Mouse (Mus musculus): ENCODE results near the gene Sorcs3. TPM values are rescaled to one million over a fixed set of nuclear protein-coding genes. Genes with fewer than 3 reads are reported as not detected.

The Sorcs3 gene
- polyA plus RNA-seq, 1 experiment from 2014 or later: 0.06 TPM

- no peaks in the 10 kb centered on the region for H3K9me3 ChIP-seq (ENCODE audit: low read length)
- no peaks in the 10 kb centered on the region for H3K4me1 ChIP-seq (ENCODE audit: insufficient read depth)
- 59% methylated on average over 3 of the region's 3 CpGs for WGBS (ENCODE audit: insufficient replicate concordance)
Observed at GRCm38 (mm10) chr19:48491111-48491510, 285.3 kb downstream of the Sorcs3 start.

DNA sequence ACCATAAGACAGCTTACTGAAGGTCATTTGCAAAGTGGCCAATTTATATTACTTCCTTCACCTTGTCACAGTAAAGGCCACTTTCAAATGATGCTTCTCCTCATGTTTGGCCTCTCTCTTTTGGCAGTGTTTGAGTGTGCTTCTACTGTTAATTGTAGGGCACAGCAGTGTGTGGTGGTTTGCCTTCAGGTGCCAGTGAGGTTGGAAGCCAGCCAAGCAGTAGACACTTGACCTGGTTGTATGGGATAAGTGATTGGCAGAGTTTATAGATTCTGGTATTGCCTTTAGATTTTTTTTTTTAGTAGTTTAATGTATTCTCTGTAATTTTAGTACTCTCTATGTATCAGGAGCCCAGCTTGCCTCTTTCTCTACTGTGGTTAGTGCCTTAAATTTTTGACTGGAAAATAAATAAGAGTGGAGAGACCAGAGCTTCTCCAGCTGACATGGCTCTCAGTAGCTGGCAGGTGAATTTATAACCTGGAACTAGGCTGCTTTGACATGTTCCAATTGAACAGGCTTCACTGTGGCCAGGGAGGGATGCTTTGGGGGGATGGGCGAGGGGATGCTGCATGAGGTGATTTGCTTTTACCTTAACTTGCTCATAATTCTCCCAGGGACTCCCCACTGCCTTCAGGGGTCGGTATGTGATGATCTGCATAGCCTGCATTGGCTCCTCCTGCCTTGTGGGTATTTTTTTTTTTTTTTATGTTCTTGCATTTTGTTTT is 298.2 kb downstream of the Sorcs3 start:
- ATAC-seq (no peak), DNase-seq (no peak)
- Histone ChIP-seq H3K36me3 (replicated peaks; ENCODE audit: insufficient read depth, low read length) (no peaks in the 10 kb centered on the region), H3K27ac (ENCODE audit: low read depth) (no peak overlapping the region), H3K4me2 (ENCODE audit: low read depth, low read length) (no peak overlapping the region), H3K9ac (replicated peaks) (no peak overlapping the region), H3K4me1 (ENCODE audit: insufficient read depth) (no peaks in the 10 kb centered on the region), H3K27me3 (ENCODE audit: insufficient read depth, low read length) (no peaks in the 10 kb centered on the region), H3K4me3 (ENCODE audit: low read depth, low read length) (no peak overlapping the region), H3K9me3 (ENCODE audit: low read length) (no peaks in the 10 kb centered on the region)
- 34% methylated on average over 2 of the region's 2 CpGs for WGBS (ENCODE audit: insufficient replicate concordance)
- TF ChIP-seq CTCF (IDR thresholded peaks at IDR 0.05; ENCODE audit: low read depth) (no peak), EP300 (IDR thresholded peaks at IDR 0.05; ENCODE audit: low read depth) (no peak)

More at GRCm38 (mm10) chr19:48491111-48491510, 285.3 kb downstream of the Sorcs3 start:
- no peak overlapping the region for H3K9ac ChIP-seq (replicated peaks)
- H3K27me3 ChIP-seq (ENCODE audit: insufficient read depth, low read length): no peaks in the 10 kb centered on the region
- no peaks in the 10 kb centered on the region for H3K36me3 ChIP-seq (replicated peaks; ENCODE audit: insufficient read depth, low read length)
- no peak for ATAC-seq
- TF ChIP-seq EP300 (IDR thresholded peaks at IDR 0.05; ENCODE audit: low read depth): no peak
- H3K27ac ChIP-seq (ENCODE audit: low read depth): no peak overlapping the region
- no peak overlapping the region for H3K4me2 ChIP-seq (ENCODE audit: low read depth, low read length)
- no peak overlapping the region for H3K4me3 ChIP-seq (ENCODE audit: low read depth, low read length)
- no peak for DNase-seq

DNA sequence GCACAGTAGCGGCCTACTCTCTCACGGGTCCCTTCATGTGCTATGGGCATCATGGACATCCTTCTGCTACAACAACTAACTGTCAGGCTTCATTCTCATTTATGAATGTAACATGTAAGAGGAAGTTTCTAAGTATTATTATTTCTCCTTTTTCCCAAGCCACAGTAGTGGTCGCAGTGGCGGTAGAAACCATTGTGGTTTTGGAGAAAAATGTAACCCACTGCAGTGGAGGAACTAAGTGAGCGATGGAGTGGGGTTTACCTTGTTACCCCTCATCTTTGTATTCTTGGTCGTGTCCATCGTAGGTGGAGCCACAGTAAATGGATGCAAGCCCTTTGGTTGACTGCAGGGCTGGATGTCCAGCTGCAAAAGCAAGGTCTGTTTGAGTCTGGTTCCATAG is 318.0 kb downstream of the Sorcs3 start:
- Histone ChIP-seq H3K36me3 (replicated peaks; ENCODE audit: insufficient read depth, low read length) (no peaks in the 10 kb centered on the region), H3K4me1 (ENCODE audit: insufficient read depth) (no peaks in the 10 kb centered on the region), H3K4me3 (ENCODE audit: low read depth, low read length) (no peak overlapping the region), H3K9me3 (ENCODE audit: low read length) (no peaks in the 10 kb centered on the region), H3K4me2 (ENCODE audit: low read depth, low read length) (no peak overlapping the region), H3K27ac (ENCODE audit: low read depth) (no peak overlapping the region), H3K9ac (replicated peaks) (no peak overlapping the region), H3K27me3 (ENCODE audit: insufficient read depth, low read length) (no peaks in the 10 kb centered on the region)
- ATAC-seq (no peak), DNase-seq (no peak)
- 56% methylated on average over 7 of the region's 7 CpGs for WGBS (ENCODE audit: insufficient replicate concordance)
- no peak for TF ChIP-seq CTCF (IDR thresholded peaks at IDR 0.05; ENCODE audit: low read depth)
- no peak for TF ChIP-seq EP300 (IDR thresholded peaks at IDR 0.05; ENCODE audit: low read depth)

- no peak for TF ChIP-seq EP300 (IDR thresholded peaks at IDR 0.05; ENCODE audit: low read depth)
- no peak for TF ChIP-seq CTCF (IDR thresholded peaks at IDR 0.05; ENCODE audit: low read depth)
- Histone ChIP-seq H3K9me3 (ENCODE audit: low read length) (no peaks in the 10 kb centered on the region), H3K4me3 (ENCODE audit: low read depth, low read length) (no peak overlapping the region), H3K4me1 (ENCODE audit: insufficient read depth) (no peaks in the 10 kb centered on the region), H3K27me3 (ENCODE audit: insufficient read depth, low read length) (no peaks in the 10 kb centered on the region), H3K9ac (replicated peaks) (no peak overlapping the region), H3K36me3 (replicated peaks; ENCODE audit: insufficient read depth, low read length) (no peaks in the 10 kb centered on the region), H3K4me2 (ENCODE audit: low read depth, low read length) (no peak overlapping the region), H3K27ac (ENCODE audit: low read depth) (no peak overlapping the region)
- ATAC-seq (no peak), DNase-seq (no peak)
- 46% methylated on average over 9 of the region's 9 CpGs for WGBS (ENCODE audit: insufficient replicate concordance)
Observed at GRCm38 (mm10) chr19:48524527-48525214, 318.8 kb downstream of the Sorcs3 start.

- no peaks in the 10 kb centered on the region for H3K4me1 ChIP-seq (ENCODE audit: insufficient read depth)
- TF ChIP-seq EP300 (IDR thresholded peaks at IDR 0.05; ENCODE audit: low read depth): no peak
- TF ChIP-seq CTCF (IDR thresholded peaks at IDR 0.05; ENCODE audit: low read depth): no peak
- 45% methylated on average over 4 of the region's 4 CpGs for WGBS (ENCODE audit: insufficient replicate concordance)
Observed at GRCm38 (mm10) chr19:48533582-48533981, 327.8 kb downstream of the Sorcs3 start.

DNA sequence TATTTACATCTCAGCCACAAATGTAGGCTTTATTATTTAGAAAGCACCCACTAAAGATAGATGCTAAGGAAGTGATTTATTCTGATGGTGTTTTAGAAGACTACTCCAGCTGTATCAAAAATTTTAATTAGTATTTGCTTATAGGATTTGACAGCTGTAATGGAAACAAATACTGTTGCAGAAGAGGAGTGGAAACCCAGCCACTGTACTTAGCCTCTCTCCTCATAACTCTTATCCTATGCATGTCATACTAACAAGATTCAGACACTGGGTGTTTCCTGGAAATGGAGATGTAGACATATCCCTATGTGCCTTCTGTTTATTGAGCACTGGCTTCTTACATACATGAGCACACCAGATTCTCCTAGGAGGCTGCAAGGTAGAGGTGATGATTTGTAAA is 338.5 kb downstream of the Sorcs3 start:
- TF ChIP-seq CTCF (IDR thresholded peaks at IDR 0.05; ENCODE audit: low read depth) (no peak), EP300 (IDR thresholded peaks at IDR 0.05; ENCODE audit: low read depth) (no peak)
- H3K36me3 ChIP-seq (replicated peaks; ENCODE audit: insufficient read depth, low read length): no peaks in the 10 kb centered on the region
- no peaks in the 10 kb centered on the region for H3K9me3 ChIP-seq (ENCODE audit: low read length)
- ATAC-seq: no peak
- no peak overlapping the region for H3K4me2 ChIP-seq (ENCODE audit: low read depth, low read length)
- H3K4me1 ChIP-seq (ENCODE audit: insufficient read depth): no peaks in the 10 kb centered on the region
- no peaks in the 10 kb centered on the region for H3K27me3 ChIP-seq (ENCODE audit: insufficient read depth, low read length)
- no peak overlapping the region for H3K4me3 ChIP-seq (ENCODE audit: low read depth, low read length)
- no peak overlapping the region for H3K9ac ChIP-seq (replicated peaks)
- no peak overlapping the region for H3K27ac ChIP-seq (ENCODE audit: low read depth)
- DNase-seq: no peak

More at GRCm38 (mm10) chr19:48533582-48533981, 327.8 kb downstream of the Sorcs3 start:
- no peaks in the 10 kb centered on the region for H3K27me3 ChIP-seq (ENCODE audit: insufficient read depth, low read length)
- H3K36me3 ChIP-seq (replicated peaks; ENCODE audit: insufficient read depth, low read length): no peaks in the 10 kb centered on the region
- no peak overlapping the region for H3K4me3 ChIP-seq (ENCODE audit: low read depth, low read length)
- H3K27ac ChIP-seq (ENCODE audit: low read depth): no peak overlapping the region
- no peak for DNase-seq
- no peaks in the 10 kb centered on the region for H3K9me3 ChIP-seq (ENCODE audit: low read length)
- no peak overlapping the region for H3K9ac ChIP-seq (replicated peaks)
- no peak overlapping the region for H3K4me2 ChIP-seq (ENCODE audit: low read depth, low read length)
- ATAC-seq: no peak
